Mouse (Mus musculus) lung, embryonic 16.5 days (tissue): ENCODE data around the gene Ick. TPM values are rescaled to one million over a fixed set of nuclear protein-coding genes. Genes with fewer than 3 reads are reported as not detected.

ENCODE experiments used
- ATAC-seq: fragments of 200-750 bp; cut with Nextera tagmentation; 2 replicates; pipeline ENCODE4 v1.8.0; 2017; ENCODE audit warnings: low read depth, mild to moderate bottlenecking, moderate library complexity
- H3K27ac ChIP-seq: fragments of 300-500 bp; sonication (generic); 2 replicates; pipeline ENCODE4 v1.5.1; 2014; ENCODE audit warnings: mild to moderate bottlenecking, control low read depth, low read length
- H3K27me3 ChIP-seq: fragments of 300-500 bp; sonication (generic); 2 replicates; pipeline ENCODE4 v1.6.1; 2014; ENCODE audit warnings: low read depth, low read length, mixed read lengths; ENCODE audit not compliant: control insufficient read depth, insufficient read depth
- H3K36me3 ChIP-seq: fragments of 300-500 bp; sonication (generic); 2 replicates; pipeline ENCODE4 v1.6.1; 2014; ENCODE audit warnings: low read length; ENCODE audit not compliant: control insufficient read depth, insufficient read depth
- H3K4me1 ChIP-seq: fragments of 300-500 bp; sonication (generic); replicated peaks from 2 replicates; pipeline ENCODE4 v1.6.1; 2014; ENCODE audit warnings: low read length, mixed read lengths; ENCODE audit not compliant: control insufficient read depth, insufficient read depth
- H3K4me2 ChIP-seq: fragments of 300-500 bp; sonication (generic); 2 replicates; pipeline ENCODE4 v1.6.1; 2014; ENCODE audit warnings: low read depth, low read length, control low read depth
- H3K4me3 ChIP-seq: fragments of 300-500 bp; sonication (generic); 2 replicates; pipeline ENCODE4 v1.5.1; 2014; ENCODE audit warnings: mild to moderate bottlenecking, low read length, control low read depth
- H3K9ac ChIP-seq: fragments of 300-500 bp; sonication (generic); 2 replicates; pipeline ENCODE4 v1.6.1; 2014; ENCODE audit warnings: low read length, control low read depth
- H3K9me3 ChIP-seq: fragments of 300-500 bp; sonication (generic); 2 replicates; pipeline ENCODE4 v1.6.1; 2016; ENCODE audit warnings: low read length; ENCODE audit not compliant: control insufficient read depth
- WGBS: fragments of 180-500 bp; shearing (Covaris S2); extraction: QIAGEN DNeasy Blood & Tissue Kit; methylation state at CpG from one replicate; pipeline ENCODE4 v1.1.7; 2014; 5-methylcytosine and 5-hydroxymethylcytosine counted together
- polyA plus RNA-seq: library from polyadenylated mRNA; unstranded; fragments of >200 nt; fragmentation: Nextera tagmentation; extraction: Ambion mirVana; gene quantifications from 2 replicates; pipeline ENCODE4 v1.2.1, GENCODE M21; 2015

Ick gene
- polyA plus RNA-seq, 1 experiment from 2014 or later: 21.2 TPM

GRCm38 (mm10) chr9:78188910-78189309 lies 79.9 kb downstream of the Ick start:
- Histone ChIP-seq H3K4me1 (peaks cover 3% of the 10 kb centered on the region), H3K27me3 (no peaks in the 10 kb centered on the region), H3K36me3 (no peaks in the 10 kb centered on the region), H3K9me3 (no peaks in the 10 kb centered on the region), H3K4me3 (no peak overlapping the region), H3K27ac (no peak overlapping the region), H3K4me2 (no peak overlapping the region), H3K9ac (no peak overlapping the region)
- WGBS: 73% methylated on average over 8 of the region's 8 CpGs
- no peak for ATAC-seq

GRCm38 (mm10) chr9:78190651-78191634 lies 82.0 kb downstream of the Ick start:
- Histone ChIP-seq H3K4me3 (peak overlapping the region; percentile 45), H3K9me3 (no peaks in the 10 kb centered on the region), H3K4me1 (peaks cover 3% of the 10 kb centered on the region), H3K27me3 (no peaks in the 10 kb centered on the region), H3K27ac (peak overlapping the region; percentile 16; the same call in 1 of the 2 replicates), H3K4me2 (peak overlapping the region; percentile 77), H3K36me3 (no peaks in the 10 kb centered on the region), H3K9ac (peak overlapping the region; percentile 29)
- 0 out of 2 replicates have a peak, but pooled peaks have one; percentile 27 for ATAC-seq
- WGBS: 2% methylated on average over 19 of the region's 19 CpGs

GRCm38 (mm10) chr9:78191736-78192135 lies 82.7 kb downstream of the Ick start:
- no peaks in the 10 kb centered on the region for H3K27me3 ChIP-seq
- H3K9ac ChIP-seq: peak overlapping the region; percentile 29
- no peak overlapping the region for H3K27ac ChIP-seq
- no peaks in the 10 kb centered on the region for H3K36me3 ChIP-seq
- WGBS: under 1% methylated on average over 18 of the region's 18 CpGs
- H3K4me3 ChIP-seq: peak overlapping the region; percentile 45
- H3K4me2 ChIP-seq: peak overlapping the region; percentile 77
- no peaks in the 10 kb centered on the region for H3K9me3 ChIP-seq
- peak; percentile 52 for ATAC-seq
- H3K4me1 ChIP-seq: peaks cover 3% of the 10 kb centered on the region

GRCm38 (mm10) chr9:78193902-78194597 lies 85.1 kb downstream of the Ick start:
- Histone ChIP-seq H3K4me2 (no peak overlapping the region), H3K36me3 (no peaks in the 10 kb centered on the region), H3K4me1 (peaks cover 3% of the 10 kb centered on the region), H3K9me3 (no peaks in the 10 kb centered on the region), H3K4me3 (no peak overlapping the region), H3K9ac (no peak overlapping the region), H3K27ac (no peak overlapping the region), H3K27me3 (no peaks in the 10 kb centered on the region)
- 50% methylated on average over 9 of the region's 9 CpGs for WGBS
- ATAC-seq: peak; percentile 37

GRCm38 (mm10) chr9:78195034-78195433 lies 86.0 kb downstream of the Ick start:
- no peaks in the 10 kb centered on the region for H3K9me3 ChIP-seq
- no peaks in the 10 kb centered on the region for H3K36me3 ChIP-seq
- H3K27me3 ChIP-seq: no peaks in the 10 kb centered on the region
- H3K4me1 ChIP-seq: peaks cover 3% of the 10 kb centered on the region
- H3K27ac ChIP-seq: no peak overlapping the region
- ATAC-seq: no peak
- no peak overlapping the region for H3K4me2 ChIP-seq
- 73% methylated on average over 11 of the region's 11 CpGs for WGBS
- no peak overlapping the region for H3K4me3 ChIP-seq
- no peak overlapping the region for H3K9ac ChIP-seq

- Histone ChIP-seq H3K4me2 (no peak overlapping the region), H3K9me3 (no peaks in the 10 kb centered on the region), H3K4me1 (no peaks in the 10 kb centered on the region; the same call in 1 of the 2 replicates), H3K27me3 (no peaks in the 10 kb centered on the region), H3K27ac (no peak overlapping the region), H3K9ac (no peak overlapping the region), H3K36me3 (no peaks in the 10 kb centered on the region), H3K4me3 (no peak overlapping the region)
- ATAC-seq: no peak
- WGBS: 93% methylated on average over 9 of the region's 9 CpGs
Measured at GRCm38 (mm10) chr9:78197801-78198200, 88.8 kb downstream of the Ick start.

GRCm38 (mm10) chr9:78204194-78204593 lies 95.2 kb downstream of the Ick start:
- 68% methylated on average over 6 of the region's 6 CpGs for WGBS
- peak; percentile 36; the same call in 1 of the 2 replicates for ATAC-seq
- H3K4me3 ChIP-seq: no peak overlapping the region
- 0 out of 2 replicates have a peak overlapping the region, but pooled peaks have one; percentile 0 for H3K27ac ChIP-seq
- no peaks in the 10 kb centered on the region for H3K27me3 ChIP-seq
- no peaks in the 10 kb centered on the region for H3K4me1 ChIP-seq
- no peak overlapping the region for H3K9ac ChIP-seq
- no peaks in the 10 kb centered on the region for H3K36me3 ChIP-seq
- H3K4me2 ChIP-seq: no peak overlapping the region
- H3K9me3 ChIP-seq: no peaks in the 10 kb centered on the region

GRCm38 (mm10) chr9:78208956-78209355 lies 100.0 kb downstream of the Ick start:
- Histone ChIP-seq H3K27me3 (no peaks in the 10 kb centered on the region), H3K4me2 (no peak overlapping the region), H3K9ac (no peak overlapping the region), H3K4me3 (no peak overlapping the region), H3K9me3 (no peaks in the 10 kb centered on the region), H3K36me3 (peaks cover 4% of the 10 kb centered on the region; the same call in 1 of the 2 replicates), H3K4me1 (peaks cover 5% of the 10 kb centered on the region), H3K27ac (no peak overlapping the region)
- no peak for ATAC-seq
- 53% methylated on average over 4 of the region's 4 CpGs for WGBS

- H3K36me3 ChIP-seq: peaks cover 4% of the 10 kb centered on the region; the same call in 1 of the 2 replicates
- H3K4me1 ChIP-seq: peaks cover 5% of the 10 kb centered on the region
- no peaks in the 10 kb centered on the region for H3K9me3 ChIP-seq
- H3K4me3 ChIP-seq: no peak overlapping the region
- no peak overlapping the region for H3K4me2 ChIP-seq
- WGBS: 83% methylated on average over 3 of the region's 3 CpGs
- ATAC-seq: no peak
- no peaks in the 10 kb centered on the region for H3K27me3 ChIP-seq
- H3K27ac ChIP-seq: no peak overlapping the region
- H3K9ac ChIP-seq: no peak overlapping the region
Measured at GRCm38 (mm10) chr9:78210079-78210478, 101.1 kb downstream of the Ick start.
